Mouse (Mus musculus): ENCODE results near the gene Shroom2. TPM values are rescaled to one million over a fixed set of nuclear protein-coding genes. Genes with fewer than 3 reads are reported as not detected.

Gene Shroom2
- total and polyA plus RNA-seq, 3 experiments, result 0.09 TPM; not detected in 2

GRCm38 (mm10) chrX:152708359-152708758 is 60.9 kb downstream of the Shroom2 start:
- peaks cover 0 to 11% of the 10 kb centered on the region in 2 experiments; a peak in 2 of 4 replicates for H3K4me1 ChIP-seq (ENCODE audit: control insufficient read depth in 1 of 2, insufficient read depth in 2 of 2)
- H3K79me2 ChIP-seq (replicated peaks; ENCODE audit: control insufficient read depth, extremely low read depth, insufficient read depth, poor library complexity, severe bottlenecking), result no peaks in the 10 kb centered on the region
- H3K9ac ChIP-seq (ENCODE audit: insufficient read depth, low read depth), result no peak overlapping the region
- in situ Hi-C loops (cut with MboI; ENCODE audit: low pct_ligation_motif_present, low pct_unique_long_range_greater_than_20kb, low sequenced_read_pairs), result loop anchor here (25.0 kb wide), 1 partner anchor 104 kb away; no protein-coding TSS in a partner anchor
- no peaks in the 10 kb centered on the region for H3K36me3 ChIP-seq (replicated peaks in 1 of 2; ENCODE audit: control insufficient read depth in 1 of 2, insufficient read depth in 1 of 2, low read length in 1 of 2)
- no peaks in the 10 kb centered on the region for H3K27me3 ChIP-seq (replicated peaks)
- TF ChIP-seq GABPA (IDR thresholded peaks at IDR 0.05; ENCODE audit: insufficient replicate concordance, low read depth, low read length) (no peak), POLR2AphosphoS2 (IDR thresholded peaks at IDR 0.05; ENCODE audit: low read depth, low read length) (no peak), EP300 (IDR thresholded peaks at IDR 0.05; ENCODE audit: low read length) (no peak), SMC3 (IDR thresholded peaks at IDR 0.05; ENCODE audit: low read depth, low read length) (no peak), USF2 (conservative IDR thresholded peaks at IDR 0.05; ENCODE audit: low read depth, low read length) (no peak), ELF1 (IDR thresholded peaks at IDR 0.05; ENCODE audit: low read depth, low read length) (no peak), ZNF384 (IDR thresholded peaks at IDR 0.05; ENCODE audit: low read depth, low read length) (no peak), E2F4 (IDR thresholded peaks at IDR 0.05; ENCODE audit: insufficient replicate concordance, low read depth, low read length) (no peak), RCOR1 (conservative IDR thresholded peaks at IDR 0.05; ENCODE audit: low read depth, low read length) (no peak), POLR2A (IDR thresholded peaks at IDR 0.05; ENCODE audit: low read depth, low read length) (no peak)
- no peak overlapping the region for H3K4me2 ChIP-seq (ENCODE audit: insufficient read depth, low read depth, poor library complexity, severe bottlenecking)
- no peaks in the 10 kb centered on the region for H3K9me3 ChIP-seq (replicated peaks; ENCODE audit: low read length)
- no peak overlapping the region for H3K27ac ChIP-seq (ENCODE audit: insufficient read depth, low read depth)
- dilution Hi-C loops (cut with MboI; ENCODE audit: extremely low pct_ligation_motif_present, extremely low pct_unique_long_range_greater_than_20kb, low sequenced_read_pairs), result no loop called here
- no peak overlapping the region for H3K4me3 ChIP-seq (replicated peaks in 1 of 3; ENCODE audit: low read depth in 2 of 3, low read length in 2 of 3, poor library complexity in 1 of 3)
- DNase-seq (ENCODE audit: extremely low read depth), result no peak

DNA sequence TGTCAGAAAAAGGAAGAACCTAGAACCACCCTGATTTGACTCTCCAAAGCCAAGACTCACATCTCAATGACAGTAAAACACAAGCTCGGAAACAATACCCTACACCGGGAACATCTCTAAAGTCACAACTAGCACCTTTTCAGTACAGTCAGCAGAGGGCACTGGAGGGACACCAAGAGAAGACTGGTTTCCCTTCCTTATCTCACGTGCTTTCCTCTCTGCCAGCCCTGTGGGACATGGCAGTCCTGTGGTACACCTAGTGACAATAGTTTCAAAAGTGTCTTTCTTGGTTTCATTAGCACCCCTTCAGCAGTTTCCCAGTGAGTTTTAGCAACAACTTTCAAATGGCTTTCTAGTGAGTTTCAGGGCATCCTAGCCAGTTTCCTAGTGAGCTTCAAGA is 63.9 kb downstream of the Shroom2 start:
- Histone ChIP-seq H3K4me2 (ENCODE audit: insufficient read depth, low read depth, poor library complexity, severe bottlenecking) (peak overlapping the region; percentile 12; the same call in 1 of the 2 replicates), H3K27ac (ENCODE audit: insufficient read depth, low read depth) (no peak overlapping the region), H3K27me3 (replicated peaks) (no peaks in the 10 kb centered on the region), H3K9ac (ENCODE audit: insufficient read depth, low read depth) (no peak overlapping the region), H3K36me3 (replicated peaks in 1 of 2; ENCODE audit: control insufficient read depth in 1 of 2, insufficient read depth in 1 of 2, low read length in 1 of 2) (no peaks in the 10 kb centered on the region), H3K9me3 (replicated peaks; ENCODE audit: low read length) (no peaks in the 10 kb centered on the region), H3K79me2 (replicated peaks; ENCODE audit: control insufficient read depth, extremely low read depth, insufficient read depth, poor library complexity, severe bottlenecking) (no peaks in the 10 kb centered on the region), H3K4me1 (ENCODE audit: control insufficient read depth in 1 of 2, insufficient read depth in 2 of 2) (peaks cover 0 to 11% of the 10 kb centered on the region in 2 experiments; a peak in 2 of 4 replicates), H3K4me3 (replicated peaks in 1 of 3; ENCODE audit: low read depth in 2 of 3, low read length in 2 of 3, poor library complexity in 1 of 3) (no peak overlapping the region)
- DNase-seq (ENCODE audit: extremely low read depth), result peak; percentile 64
- in situ Hi-C loops (cut with MboI; ENCODE audit: low pct_ligation_motif_present, low pct_unique_long_range_greater_than_20kb, low sequenced_read_pairs), result loop anchor here (25.0 kb wide), 1 partner anchor 107 kb away; no protein-coding TSS in a partner anchor
- no peak for TF ChIP-seq SIN3A (IDR thresholded peaks at IDR 0.05; ENCODE audit: low read length)
- TF ChIP-seq BHLHE40 (IDR thresholded peaks at IDR 0.05; ENCODE audit: low read depth, low read length), result peak; percentile 95
- TF ChIP-seq SMC3 (IDR thresholded peaks at IDR 0.05; ENCODE audit: low read depth, low read length), result peak; percentile 73
- peak; percentile 44; the same call in 1 of the 2 replicates for TF ChIP-seq IRF4 (IDR thresholded peaks at IDR 0.05; ENCODE audit: low read depth, low read length)
- peak; percentile 14 to 67; a peak in 2 of 4 replicates for TF ChIP-seq CTCF (conservative IDR thresholded peaks at IDR 0.05 in 1 of 2, IDR thresholded peaks at IDR 0.05 in 1 of 2; ENCODE audit: low read depth in 2 of 2, low read length in 2 of 2)
- no peak for TF ChIP-seq RCOR1 (conservative IDR thresholded peaks at IDR 0.05; ENCODE audit: low read depth, low read length)
- peak; percentile 67 for TF ChIP-seq RAD21 (IDR thresholded peaks at IDR 0.05; ENCODE audit: low read depth, low read length)
- dilution Hi-C loops (cut with MboI; ENCODE audit: extremely low pct_ligation_motif_present, extremely low pct_unique_long_range_greater_than_20kb, low sequenced_read_pairs), result no loop called here

Data from CH12.LX (cell line).